Mouse (Mus musculus) embryo, embryonic 10.5 days (tissue): ENCODE measurements around the gene Slco1c1.
"Not testable (repeated sequence)": the region's sequence is repeated elsewhere in the genome, so short reads cannot be mapped to it uniquely, and the experiment has no call there.

Source experiments
- DNase-seq: peaks from one replicate; pipeline ENCODE4 v3.0.0-alpha.2; 2015; ENCODE audit warnings: low spot score

The Slco1c1 gene

DNA sequence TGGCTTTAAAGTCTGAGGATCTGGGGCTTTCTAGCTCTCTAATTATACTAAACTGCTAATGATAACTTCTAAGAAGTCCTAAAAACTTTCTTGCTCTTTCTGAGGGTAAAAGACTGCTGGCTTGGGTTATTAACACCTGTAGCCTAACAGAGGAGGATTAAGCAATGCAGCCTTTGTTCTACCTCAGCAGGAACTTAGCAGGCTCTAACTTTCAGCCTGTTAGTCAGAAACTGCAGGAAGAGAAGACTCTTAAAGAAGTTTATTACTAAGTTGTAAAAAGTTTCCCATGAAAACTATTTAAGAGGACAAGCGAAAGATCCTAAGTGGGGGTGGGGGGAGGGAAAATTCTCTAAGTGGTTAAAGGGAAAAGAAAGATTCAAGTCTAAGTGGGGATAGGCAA, 65.8 kb downstream of the Slco1c1 start:
- DNase-seq: no peak

DNA sequence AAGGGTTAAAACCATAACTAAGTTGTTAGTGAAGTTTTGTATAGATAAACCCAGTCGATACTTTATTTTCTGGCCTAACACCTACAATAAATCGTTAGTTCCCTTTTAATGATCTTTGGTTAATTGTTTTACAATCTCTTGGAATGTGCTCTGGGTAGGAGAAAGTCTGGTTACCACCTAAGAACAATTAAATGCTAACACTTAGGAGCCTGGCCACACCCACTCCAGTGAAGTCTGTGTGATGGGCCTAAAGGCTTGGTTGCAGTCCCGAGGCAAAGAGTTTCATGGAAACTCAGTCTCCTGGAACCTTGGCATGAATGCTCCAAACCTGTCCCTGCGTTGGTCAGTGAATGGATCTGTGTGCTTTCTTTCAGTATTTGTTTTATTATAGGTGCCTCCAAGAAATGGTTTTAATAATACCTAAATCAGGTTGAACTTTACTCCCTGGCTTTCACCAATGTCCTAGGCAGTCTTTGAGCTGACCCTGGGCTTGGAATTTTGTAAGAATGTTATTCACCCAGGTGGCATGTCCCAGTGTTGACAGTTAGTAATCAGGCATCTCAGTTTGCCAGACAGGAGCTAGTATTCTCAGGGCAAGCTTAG, 66.5 kb downstream of the Slco1c1 start:
- DNase-seq: not testable (repeated sequence)

DNA sequence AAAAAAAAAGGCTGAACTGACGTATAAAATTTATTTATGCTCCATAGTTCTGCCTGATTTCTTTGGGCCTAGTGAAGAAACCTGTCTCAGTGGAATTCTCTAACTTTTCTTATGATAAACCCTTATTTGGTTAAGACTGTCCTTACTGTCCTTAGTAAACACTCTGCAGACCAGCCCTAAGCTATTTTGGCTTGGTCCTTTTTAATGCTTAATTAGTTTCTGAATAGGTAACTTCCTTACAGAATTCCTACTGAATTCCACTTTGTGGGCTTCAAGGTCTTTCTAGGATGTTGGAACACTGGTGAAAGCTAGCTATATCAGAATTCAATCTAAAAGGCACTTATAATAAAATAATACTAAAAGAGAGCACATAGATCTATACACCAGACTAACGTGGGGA, 71.9 kb downstream of the Slco1c1 start:
- no peak for DNase-seq

DNA sequence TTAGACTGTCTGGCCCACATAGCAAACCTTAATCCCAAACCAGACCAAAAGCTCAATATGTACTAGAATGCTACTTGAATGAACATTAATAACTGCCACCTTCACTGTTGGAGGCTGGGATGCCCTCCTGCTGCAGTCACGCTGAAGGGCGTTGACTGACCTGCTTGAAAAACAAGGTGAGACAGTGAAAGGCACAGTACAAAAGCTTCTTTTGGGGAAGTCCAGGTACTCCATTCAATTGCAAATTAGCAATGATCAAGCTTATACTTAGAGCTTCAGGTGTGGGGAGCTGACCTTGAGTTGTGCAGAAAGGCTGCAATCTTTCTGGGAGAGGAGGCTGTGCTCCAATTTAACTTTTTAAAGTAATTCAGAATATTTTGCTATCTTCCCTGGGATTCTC, 72.9 kb downstream of the Slco1c1 start:
- no peak for DNase-seq

DNA sequence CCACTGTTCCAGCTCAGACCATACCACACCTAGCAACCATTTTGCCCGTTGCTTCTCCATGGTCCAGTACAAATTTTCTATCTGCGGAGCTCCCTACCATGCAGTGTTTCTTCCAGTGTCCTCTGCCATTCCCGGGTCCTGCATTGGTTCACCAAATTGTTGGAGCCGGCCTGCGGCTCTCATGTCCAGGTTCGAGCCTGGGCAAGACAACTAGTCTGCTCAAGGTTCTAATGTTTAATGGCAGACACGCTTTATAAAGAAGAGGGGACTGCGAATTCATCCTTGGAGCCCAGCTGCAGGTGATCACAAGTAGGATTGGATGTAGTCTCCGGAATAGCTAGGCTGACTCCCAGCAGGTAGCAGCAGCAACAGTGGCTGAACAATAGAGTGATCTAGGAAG, 76.8 kb downstream of the Slco1c1 start:
- DNase-seq: no peak

DNA sequence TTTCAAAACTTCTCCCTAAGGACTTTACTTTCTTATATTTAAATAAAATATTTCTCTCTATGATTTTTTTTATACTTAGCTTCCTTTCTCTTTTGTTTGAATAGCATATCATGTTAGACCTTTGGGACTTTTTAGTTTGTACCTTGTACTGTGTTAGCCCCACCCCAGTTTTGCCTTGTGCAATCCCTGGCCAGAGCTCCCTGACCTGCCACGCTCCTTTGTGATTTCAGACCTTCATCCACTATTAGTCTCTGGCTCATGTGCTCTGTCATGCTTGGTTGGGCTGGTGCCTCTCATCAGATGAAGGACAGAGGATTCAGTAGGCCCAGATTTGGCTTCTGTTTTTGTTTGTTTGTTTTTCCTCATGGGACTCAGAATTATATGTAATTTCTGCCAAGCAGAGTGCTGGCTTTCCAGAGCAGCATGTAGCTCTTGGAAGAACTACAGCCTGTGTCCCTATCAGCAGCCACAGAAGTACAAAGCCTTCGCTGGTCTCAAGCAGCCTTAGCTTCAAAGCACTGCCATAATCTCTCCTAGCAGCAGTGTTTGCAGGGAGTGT, 86.6 kb downstream of the Slco1c1 start:
- DNase-seq: no peak

DNA sequence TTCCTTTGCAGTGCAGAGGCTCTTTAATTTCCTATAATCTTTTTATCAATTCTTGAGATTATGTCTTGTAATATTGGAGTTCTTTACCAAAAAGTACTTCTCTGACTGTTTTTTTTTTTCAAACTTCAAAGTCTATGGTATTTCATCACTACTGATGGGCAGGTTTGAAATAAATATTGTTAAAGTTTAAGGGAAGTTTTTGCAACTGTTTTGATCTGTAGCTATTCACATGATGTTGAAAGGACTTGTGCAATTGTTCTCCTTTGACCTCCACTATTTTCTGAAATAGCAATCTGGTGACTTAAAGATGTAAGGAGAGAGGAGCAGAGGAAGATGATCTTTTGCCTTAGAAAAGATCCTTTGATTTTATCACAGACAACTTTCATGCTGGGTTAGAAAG, 89.8 kb downstream of the Slco1c1 start:
- DNase-seq: no peak

DNA sequence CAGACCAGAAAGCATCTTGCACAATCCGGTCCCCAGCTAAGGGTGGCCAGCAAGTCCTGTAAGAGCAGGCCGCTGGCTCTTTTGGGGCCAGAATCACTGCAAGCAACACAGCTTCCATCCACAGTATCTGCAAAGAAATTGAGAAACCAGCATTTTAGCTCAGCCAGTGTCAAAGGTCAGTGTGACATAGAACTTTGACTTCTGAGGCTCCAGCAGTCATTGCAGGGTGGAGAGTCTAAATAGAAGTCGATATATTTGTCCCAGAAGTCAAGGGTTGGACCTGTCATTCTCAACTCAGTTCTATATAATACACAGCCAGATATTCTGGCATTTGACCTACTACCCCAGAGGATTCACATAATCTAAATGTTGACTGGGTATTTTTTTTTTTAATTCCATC, 91.2 kb downstream of the Slco1c1 start:
- DNase-seq: no peak
